Mouse (Mus musculus): ENCODE data around the gene Ddr1. TPM values are rescaled to one million over a fixed set of nuclear protein-coding genes. Genes with fewer than 3 reads are reported as not detected.

The Ddr1 gene
- polyA plus RNA-seq, 1 experiment from 2014 or later = 50.6 TPM

GRCm38 (mm10) chr17:35649429-35649828 lies 55.0 kb downstream of the Ddr1 start:
- peak; percentile 91 for ATAC-seq (ENCODE audit: insufficient number of reproducible peaks, insufficient read depth, low FRiP score, low read depth)
- Histone ChIP-seq H3K4me2 (replicated peaks; ENCODE audit: low read depth, low read length) (peak overlapping the region; percentile 24), H3K9me3 (ENCODE audit: control insufficient read depth, low read depth, low read length) (no peaks in the 10 kb centered on the region), H3K36me3 (ENCODE audit: control insufficient read depth, insufficient read depth, low read length) (peaks cover under 1% of the 10 kb centered on the region; the same call in 1 of the 2 replicates), H3K27ac (ENCODE audit: low read length) (peak overlapping the region; percentile 90), H3K9ac (replicated peaks; ENCODE audit: low read depth, low read length) (no peak overlapping the region), H3K4me1 (ENCODE audit: control insufficient read depth, insufficient read depth, low read length) (no peaks in the 10 kb centered on the region), H3K27me3 (ENCODE audit: control insufficient read depth, insufficient read depth, low read length) (no peaks in the 10 kb centered on the region), H3K4me3 (ENCODE audit: low read depth, low read length) (no peak overlapping the region)
- WGBS = 54% methylated on average over 2 of the region's 2 CpGs

DNA sequence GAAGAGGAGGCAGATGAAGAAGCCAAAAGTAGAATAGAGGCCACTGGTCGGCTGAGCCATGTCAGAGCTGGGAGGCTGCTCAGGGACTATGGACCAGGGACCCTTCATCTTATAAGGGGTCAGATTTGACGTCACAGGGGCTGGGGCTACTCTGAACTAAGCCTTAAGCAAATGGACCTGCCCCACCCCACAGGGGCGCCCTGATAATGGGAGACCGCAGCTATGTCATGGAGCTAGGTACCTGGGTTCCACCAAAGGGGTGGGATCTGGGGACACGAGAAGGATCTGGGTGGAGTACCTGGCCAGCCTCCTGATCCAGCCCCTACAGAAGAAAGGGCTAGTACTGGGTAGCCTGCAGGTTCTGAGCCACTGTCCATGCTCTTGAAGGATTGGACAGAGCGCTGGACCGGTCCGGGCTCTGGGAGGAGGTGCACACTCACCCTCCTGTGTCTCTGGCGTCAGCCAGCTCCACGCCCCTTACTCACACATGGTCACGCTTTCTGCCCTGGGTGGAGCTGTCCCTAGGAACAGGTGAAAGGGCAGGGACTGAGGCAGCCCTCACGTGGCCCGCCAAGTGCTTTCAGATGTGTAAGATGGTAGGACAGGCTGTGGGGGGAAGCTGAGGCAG lies 60.7 kb downstream of the Ddr1 start, which contains the start of gene Mucl3:
Gene Mucl3 (minus strand): TSS at position 87 of the 628 bp plus-strand sequence.
- 60% methylated on average over 13 of the region's 13 CpGs for WGBS
- no peak within 1 kb of the TSS for H3K4me2 ChIP-seq (replicated peaks; ENCODE audit: low read depth, low read length)

GRCm38 (mm10) chr17:35639352-35639751 lies 65.1 kb downstream of the Ddr1 start:
- Histone ChIP-seq H3K9ac (replicated peaks; ENCODE audit: low read depth, low read length) (no peak overlapping the region), H3K27me3 (ENCODE audit: control insufficient read depth, insufficient read depth, low read length) (no peaks in the 10 kb centered on the region), H3K4me2 (replicated peaks; ENCODE audit: low read depth, low read length) (0 out of 2 replicates have a peak overlapping the region, but pooled peaks have one; percentile 1), H3K27ac (ENCODE audit: low read length) (peak overlapping the region; percentile 84), H3K9me3 (ENCODE audit: control insufficient read depth, low read depth, low read length) (no peaks in the 10 kb centered on the region), H3K4me3 (ENCODE audit: low read depth, low read length) (no peak overlapping the region), H3K4me1 (ENCODE audit: control insufficient read depth, insufficient read depth, low read length) (peaks cover 6% of the 10 kb centered on the region; the same call in 1 of the 2 replicates), H3K36me3 (ENCODE audit: control insufficient read depth, insufficient read depth, low read length) (no peaks in the 10 kb centered on the region)
- 54% methylated on average over 6 of the region's 6 CpGs for WGBS
- no peak for ATAC-seq (ENCODE audit: insufficient number of reproducible peaks, insufficient read depth, low FRiP score, low read depth)

More for the DNA sequence above, 60.7 kb downstream of the Ddr1 start, which contains the start of gene Mucl3:
- peak; percentile 33 for ATAC-seq (ENCODE audit: insufficient number of reproducible peaks, insufficient read depth, low FRiP score, low read depth)
- Histone ChIP-seq H3K36me3 (ENCODE audit: control insufficient read depth, insufficient read depth, low read length) (no peaks in the 10 kb centered on the region), H3K4me3 (ENCODE audit: low read depth, low read length) (no peak within 1 kb of the TSS), H3K4me1 (ENCODE audit: control insufficient read depth, insufficient read depth, low read length) (no peaks in the 10 kb centered on the region), H3K27me3 (ENCODE audit: control insufficient read depth, insufficient read depth, low read length) (no peaks in the 10 kb centered on the region), H3K9me3 (ENCODE audit: control insufficient read depth, low read depth, low read length) (no peaks in the 10 kb centered on the region), H3K9ac (replicated peaks; ENCODE audit: low read depth, low read length) (no peak within 1 kb of the TSS), H3K27ac (ENCODE audit: low read length) (no peak within 1 kb of the TSS)

DNA sequence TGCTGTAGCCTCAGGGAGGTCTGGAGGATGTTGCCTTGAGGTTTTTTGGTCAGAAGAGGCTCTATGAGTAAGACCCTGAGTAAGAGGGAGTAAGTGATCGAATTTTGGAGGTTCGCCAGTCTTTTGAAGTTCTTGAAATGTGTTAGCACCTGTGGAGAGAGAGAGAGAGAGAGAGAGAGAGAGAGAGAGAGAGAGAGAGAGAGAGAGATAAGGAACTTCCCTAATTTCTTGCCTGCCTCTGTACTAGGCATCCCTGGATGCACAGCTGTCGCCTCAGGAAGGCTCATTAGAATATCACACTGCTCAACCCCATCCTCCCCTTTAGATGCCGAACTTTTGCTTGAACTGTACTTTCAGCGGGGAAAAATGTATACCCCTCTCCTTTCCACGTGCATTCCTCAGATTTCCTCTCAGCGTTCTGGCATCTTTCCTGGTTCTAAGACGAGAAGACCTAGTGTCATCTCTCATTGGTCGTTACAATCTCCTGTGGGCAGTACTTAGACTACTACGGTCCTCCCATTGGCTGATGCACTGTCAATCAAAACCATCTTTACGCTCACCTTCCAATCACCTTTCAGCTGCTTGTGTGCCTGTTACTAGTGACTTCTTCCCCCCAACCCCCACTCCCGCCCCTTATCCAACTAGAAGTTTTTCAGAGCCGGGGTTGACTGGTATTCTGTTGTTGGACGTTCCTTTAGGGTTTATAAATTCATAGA lies 65.8 kb downstream of the Ddr1 start:
- Histone ChIP-seq H3K27ac (ENCODE audit: low read length) (peak overlapping the region; percentile 84; the same call in 1 of the 2 replicates), H3K9me3 (ENCODE audit: control insufficient read depth, low read depth, low read length) (no peaks in the 10 kb centered on the region), H3K9ac (replicated peaks; ENCODE audit: low read depth, low read length) (no peak overlapping the region), H3K27me3 (ENCODE audit: control insufficient read depth, insufficient read depth, low read length) (no peaks in the 10 kb centered on the region), H3K4me2 (replicated peaks; ENCODE audit: low read depth, low read length) (0 out of 2 replicates have a peak overlapping the region, but pooled peaks have one; percentile 1), H3K36me3 (ENCODE audit: control insufficient read depth, insufficient read depth, low read length) (no peaks in the 10 kb centered on the region), H3K4me1 (ENCODE audit: control insufficient read depth, insufficient read depth, low read length) (peaks cover 10% of the 10 kb centered on the region; the same call in 1 of the 2 replicates), H3K4me3 (ENCODE audit: low read depth, low read length) (no peak overlapping the region)
- peak; percentile 90 for ATAC-seq (ENCODE audit: insufficient number of reproducible peaks, insufficient read depth, low FRiP score, low read depth)
- WGBS = 20% methylated on average over 14 of the region's 14 CpGs

DNA sequence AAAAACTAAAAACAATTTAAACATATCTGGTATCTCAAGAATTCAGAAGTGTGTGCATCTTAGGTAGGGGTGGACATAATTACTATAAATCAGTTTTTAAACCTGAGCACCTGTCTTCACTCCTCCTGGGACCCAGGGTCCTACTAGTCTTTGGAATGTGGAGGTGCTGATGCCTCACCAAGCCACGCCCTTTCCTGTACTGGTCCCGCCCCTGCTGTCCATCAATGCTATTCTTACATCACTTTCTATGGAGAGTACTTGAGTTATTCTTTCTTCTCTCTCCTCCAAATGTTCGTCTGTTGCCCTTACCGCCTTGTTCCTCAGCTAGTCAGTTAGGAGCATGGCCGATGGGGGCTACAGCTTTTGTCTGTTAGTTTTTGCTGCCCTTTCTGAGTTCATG lies 68.1 kb downstream of the Ddr1 start:
- Histone ChIP-seq H3K36me3 (ENCODE audit: control insufficient read depth, insufficient read depth, low read length) (no peaks in the 10 kb centered on the region), H3K4me3 (ENCODE audit: low read depth, low read length) (no peak overlapping the region), H3K9me3 (ENCODE audit: control insufficient read depth, low read depth, low read length) (no peaks in the 10 kb centered on the region), H3K4me2 (replicated peaks; ENCODE audit: low read depth, low read length) (peak overlapping the region; percentile 57), H3K9ac (replicated peaks; ENCODE audit: low read depth, low read length) (no peak overlapping the region), H3K27me3 (ENCODE audit: control insufficient read depth, insufficient read depth, low read length) (no peaks in the 10 kb centered on the region), H3K27ac (ENCODE audit: low read length) (peak overlapping the region; percentile 10; the same call in 1 of the 2 replicates), H3K4me1 (ENCODE audit: control insufficient read depth, insufficient read depth, low read length) (peaks cover 10% of the 10 kb centered on the region; the same call in 1 of the 2 replicates)
- ATAC-seq (ENCODE audit: insufficient number of reproducible peaks, insufficient read depth, low FRiP score, low read depth) = no peak
- WGBS = 39% methylated on average over 5 of the region's 5 CpGs

- H3K4me3 ChIP-seq (ENCODE audit: low read depth, low read length) = peak overlapping the region; percentile 28
- no peaks in the 10 kb centered on the region for H3K36me3 ChIP-seq (ENCODE audit: control insufficient read depth, insufficient read depth, low read length)
- WGBS = under 1% methylated on average over 15 of the region's 15 CpGs
- H3K9me3 ChIP-seq (ENCODE audit: control insufficient read depth, low read depth, low read length) = no peaks in the 10 kb centered on the region
- H3K4me1 ChIP-seq (ENCODE audit: control insufficient read depth, insufficient read depth, low read length) = peaks cover 10% of the 10 kb centered on the region; the same call in 1 of the 2 replicates
- H3K9ac ChIP-seq (replicated peaks; ENCODE audit: low read depth, low read length) = peak overlapping the region; percentile 33; the same call in 1 of the 2 replicates
- H3K27ac ChIP-seq (ENCODE audit: low read length) = peak overlapping the region; percentile 66; the same call in 1 of the 2 replicates
- H3K4me2 ChIP-seq (replicated peaks; ENCODE audit: low read depth, low read length) = peak overlapping the region; percentile 57
- ATAC-seq (ENCODE audit: insufficient number of reproducible peaks, insufficient read depth, low FRiP score, low read depth) = peak; percentile 51; the same call in 1 of the 2 replicates
- no peaks in the 10 kb centered on the region for H3K27me3 ChIP-seq (ENCODE audit: control insufficient read depth, insufficient read depth, low read length)
These were observed 68.7 kb downstream of the Ddr1 start for GRCm38 (mm10) chr17:35635699-35636111.

GRCm38 (mm10) chr17:35635202-35635601 lies 69.2 kb downstream of the Ddr1 start:
- Histone ChIP-seq H3K27ac (ENCODE audit: low read length) (no peak overlapping the region), H3K9me3 (ENCODE audit: control insufficient read depth, low read depth, low read length) (no peaks in the 10 kb centered on the region), H3K4me3 (ENCODE audit: low read depth, low read length) (no peak overlapping the region), H3K27me3 (ENCODE audit: control insufficient read depth, insufficient read depth, low read length) (no peaks in the 10 kb centered on the region), H3K4me1 (ENCODE audit: control insufficient read depth, insufficient read depth, low read length) (peaks cover 10% of the 10 kb centered on the region; the same call in 1 of the 2 replicates), H3K9ac (replicated peaks; ENCODE audit: low read depth, low read length) (no peak overlapping the region), H3K4me2 (replicated peaks; ENCODE audit: low read depth, low read length) (no peak overlapping the region; the same call in 1 of the 2 replicates), H3K36me3 (ENCODE audit: control insufficient read depth, insufficient read depth, low read length) (no peaks in the 10 kb centered on the region)
- WGBS = 88% methylated on average over 3 of the region's 3 CpGs
- no peak for ATAC-seq (ENCODE audit: insufficient number of reproducible peaks, insufficient read depth, low FRiP score, low read depth)

- H3K9ac ChIP-seq (replicated peaks; ENCODE audit: low read depth, low read length) = no peak overlapping the region
- no peak overlapping the region for H3K4me3 ChIP-seq (ENCODE audit: low read depth, low read length)
- H3K4me1 ChIP-seq (ENCODE audit: control insufficient read depth, insufficient read depth, low read length) = peaks cover 10% of the 10 kb centered on the region; the same call in 1 of the 2 replicates
- no peaks in the 10 kb centered on the region for H3K36me3 ChIP-seq (ENCODE audit: control insufficient read depth, insufficient read depth, low read length)
- no peak overlapping the region for H3K4me2 ChIP-seq (replicated peaks; ENCODE audit: low read depth, low read length)
- H3K27me3 ChIP-seq (ENCODE audit: control insufficient read depth, insufficient read depth, low read length) = no peaks in the 10 kb centered on the region
- peak overlapping the region; percentile 61; the same call in 1 of the 2 replicates for H3K27ac ChIP-seq (ENCODE audit: low read length)
- 4% methylated on average over 1 of the region's 1 CpGs for WGBS
- no peaks in the 10 kb centered on the region for H3K9me3 ChIP-seq (ENCODE audit: control insufficient read depth, low read depth, low read length)
- ATAC-seq (ENCODE audit: insufficient number of reproducible peaks, insufficient read depth, low FRiP score, low read depth) = peak; percentile 51; the same call in 1 of the 2 replicates
These were observed 70.4 kb downstream of the Ddr1 start for GRCm38 (mm10) chr17:35633992-35634391.
